Mouse (Mus musculus) frontal cortex, postnatal 14 days (tissue): ENCODE data around the gene Fndc11.

Source experiments
- DNase-seq, 2 experiments: peaks; one replicate each; pipeline ENCODE4 v3.0.0; 2022; ENCODE audit warnings: low spot score in 2 of 2

Gene Fndc11

DNA sequence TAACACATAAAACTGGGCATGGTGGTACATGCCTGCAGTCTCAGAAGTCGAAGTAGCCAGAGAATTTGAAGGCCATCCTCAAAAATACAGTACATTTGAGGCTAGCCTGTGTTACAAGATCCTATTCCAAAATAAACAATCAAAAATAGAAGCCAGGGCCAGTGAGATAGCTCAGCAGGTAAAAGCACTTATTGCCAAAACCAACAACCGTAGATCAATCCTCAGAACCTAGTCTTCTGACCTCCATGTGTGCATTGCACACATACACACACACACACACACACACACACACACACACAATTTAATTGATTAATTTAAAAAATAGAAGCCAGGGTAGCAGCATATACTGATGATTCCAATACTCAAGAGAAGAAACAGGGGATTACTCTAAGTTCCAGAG, 47.0 kb downstream of the Fndc11 start:
- DNase-seq = no peak

DNA sequence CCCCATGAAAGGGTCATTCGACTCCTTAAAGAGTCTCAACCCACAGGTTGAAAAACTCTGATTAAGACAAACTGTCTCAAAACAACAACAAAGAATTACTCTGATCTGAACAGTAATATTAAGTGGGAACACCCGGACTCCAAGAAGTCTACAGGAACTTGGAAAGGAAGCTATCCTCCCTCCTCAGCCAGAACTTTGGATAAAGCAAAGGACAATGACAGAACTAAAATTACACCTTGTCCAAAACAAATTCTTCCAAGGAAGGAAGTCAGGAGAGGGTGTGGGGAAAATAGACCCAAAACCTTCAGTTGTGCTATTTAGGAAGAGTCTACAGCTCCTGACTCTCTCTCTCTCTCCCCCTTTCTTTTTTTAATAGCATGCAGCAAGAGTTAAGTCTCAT, 52.3 kb downstream of the Fndc11 start:
- DNase-seq = no peak
